Mouse (Mus musculus) hindbrain, embryonic 14.5 days (tissue): ENCODE data around the gene Hspb11. TPM values are rescaled to one million over a fixed set of nuclear protein-coding genes. Genes with fewer than 3 reads are reported as not detected.

ENCODE experiments used
- ATAC-seq: fragments of 200-750 bp; cut with Nextera tagmentation; 2 replicates; pipeline ENCODE4 v1.8.0; 2017; ENCODE audit warnings: moderate number of reproducible peaks, mild to moderate bottlenecking, moderate TSS enrichment, moderate library complexity; ENCODE audit not compliant: low FRiP score
- DNase-seq: peaks from one replicate; pipeline ENCODE4 v3.0.0-alpha.2; 2015; ENCODE audit warnings: low spot score
- H3K27ac ChIP-seq: fragments of 300-500 bp; sonication (generic); 2 replicates; pipeline ENCODE4 v1.5.1; 2014; ENCODE audit warnings: mild to moderate bottlenecking, moderate library complexity
- H3K27me3 ChIP-seq: fragments of 300-500 bp; sonication (generic); 2 replicates; pipeline ENCODE4 v1.6.1; 2014; ENCODE audit warnings: mild to moderate bottlenecking, low read length, mixed read lengths; ENCODE audit not compliant: control insufficient read depth, insufficient read depth
- H3K36me3 ChIP-seq: fragments of 300-500 bp; sonication (generic); replicated peaks from 2 replicates; pipeline ENCODE4 v1.6.1; 2014; ENCODE audit not compliant: control insufficient read depth, insufficient read depth
- H3K4me1 ChIP-seq: fragments of 300-500 bp; sonication (generic); replicated peaks from 2 replicates; pipeline ENCODE4 v1.6.1; 2014; ENCODE audit warnings: antibody characterized with exemption, low read length, mixed read lengths; ENCODE audit not compliant: control insufficient read depth, insufficient read depth
- H3K4me2 ChIP-seq: fragments of 300-500 bp; sonication (generic); replicated peaks from 2 replicates; pipeline ENCODE4 v1.6.1; 2014; ENCODE audit warnings: mild to moderate bottlenecking, moderate library complexity
- H3K4me3 ChIP-seq: fragments of 300-500 bp; sonication (generic); replicated peaks from 2 replicates; pipeline ENCODE4 v1.5.1; 2014; ENCODE audit warnings: mild to moderate bottlenecking, low read length
- H3K9ac ChIP-seq: fragments of 300-500 bp; sonication (generic); 2 replicates; pipeline ENCODE4 v1.6.1; 2014
- H3K9me3 ChIP-seq: fragments of 300-500 bp; sonication (generic); 2 replicates; pipeline ENCODE4 v1.6.1; 2016; ENCODE audit warnings: low read length; ENCODE audit not compliant: control insufficient read depth
- WGBS: fragments of 180-500 bp; shearing (Covaris S2); extraction: QIAGEN DNeasy Blood & Tissue Kit; methylation state at CpG from one replicate; pipeline ENCODE4 v1.1.7; 2014; 5-methylcytosine and 5-hydroxymethylcytosine counted together
- polyA plus RNA-seq: library from polyadenylated mRNA; unstranded; fragments of >200 nt; fragmentation: Nextera tagmentation; extraction: Ambion mirVana; gene quantifications from 2 replicates; pipeline ENCODE4 v1.2.1, GENCODE M21; 2014

The Hspb11 gene
- polyA plus RNA-seq, 1 experiment from 2014 or later = 46.1 TPM

DNA sequence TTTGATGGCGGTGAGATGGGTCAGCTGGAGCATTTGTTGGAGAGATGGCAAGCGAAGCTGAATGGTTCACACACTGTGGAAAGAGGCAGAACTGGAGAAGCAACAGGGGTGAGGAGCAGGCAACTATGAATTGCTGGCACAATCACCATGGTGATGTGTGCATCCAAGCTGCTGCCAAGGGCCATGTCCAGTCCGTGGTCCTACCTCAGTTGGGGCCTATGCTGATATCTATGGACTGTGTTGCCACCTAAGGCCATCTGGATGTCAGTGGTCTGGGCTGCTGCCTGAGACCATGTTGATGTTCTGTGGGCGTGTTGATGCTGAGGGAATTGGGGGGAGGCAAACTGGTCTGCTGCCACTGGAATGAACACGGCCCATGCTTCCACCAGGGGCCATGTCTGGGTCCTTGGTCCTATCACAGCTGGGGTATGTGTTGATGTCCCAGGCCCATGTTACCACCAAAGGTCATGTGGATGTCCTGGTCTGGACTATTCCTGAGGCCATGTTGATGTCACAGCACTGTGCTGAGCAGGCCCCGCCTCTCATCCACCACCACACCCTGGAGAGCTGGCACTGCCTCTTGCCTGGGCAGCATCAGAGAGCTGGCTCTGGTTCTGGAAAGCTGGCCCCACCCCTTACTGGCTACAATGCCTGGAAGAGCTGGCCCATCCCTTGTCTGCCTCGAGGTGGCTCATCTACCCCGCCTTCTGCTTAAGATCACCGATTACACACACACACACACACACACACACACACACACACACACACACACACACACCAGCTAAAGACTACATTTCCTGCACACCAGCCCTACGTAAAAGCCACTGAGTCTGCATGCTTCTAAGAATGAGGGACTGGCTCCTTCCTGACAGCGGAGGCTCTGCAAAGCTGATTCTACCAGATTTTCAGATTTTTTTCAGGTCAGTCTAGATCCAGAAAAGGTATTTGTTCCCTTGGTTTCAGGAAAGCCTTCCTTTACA is 29.9 kb upstream of the Hspb11 start:
- Histone ChIP-seq H3K9me3 (no peaks in the 10 kb centered on the region), H3K4me2 (no peak overlapping the region), H3K27me3 (no peaks in the 10 kb centered on the region), H3K36me3 (no peaks in the 10 kb centered on the region), H3K4me1 (no peaks in the 10 kb centered on the region), H3K9ac (no peak overlapping the region), H3K4me3 (no peak overlapping the region), H3K27ac (no peak overlapping the region)
- 82% methylated on average over 11 of the region's 11 CpGs for WGBS
- ATAC-seq (no peak; the same call in 1 of the 2 replicates), DNase-seq (no peak)

GRCm38 (mm10) chr4:107226313-107226712 is 27.1 kb upstream of the Hspb11 start:
- 94% methylated on average over 2 of the region's 2 CpGs for WGBS
- H3K4me3 ChIP-seq = no peak overlapping the region
- ATAC-seq = no peak
- no peaks in the 10 kb centered on the region for H3K27me3 ChIP-seq
- DNase-seq = no peak
- H3K36me3 ChIP-seq = peaks cover under 1% of the 10 kb centered on the region; the same call in 1 of the 2 replicates
- H3K9me3 ChIP-seq = no peaks in the 10 kb centered on the region
- no peaks in the 10 kb centered on the region for H3K4me1 ChIP-seq
- no peak overlapping the region for H3K27ac ChIP-seq
- H3K9ac ChIP-seq = no peak overlapping the region
- no peak overlapping the region for H3K4me2 ChIP-seq

DNA sequence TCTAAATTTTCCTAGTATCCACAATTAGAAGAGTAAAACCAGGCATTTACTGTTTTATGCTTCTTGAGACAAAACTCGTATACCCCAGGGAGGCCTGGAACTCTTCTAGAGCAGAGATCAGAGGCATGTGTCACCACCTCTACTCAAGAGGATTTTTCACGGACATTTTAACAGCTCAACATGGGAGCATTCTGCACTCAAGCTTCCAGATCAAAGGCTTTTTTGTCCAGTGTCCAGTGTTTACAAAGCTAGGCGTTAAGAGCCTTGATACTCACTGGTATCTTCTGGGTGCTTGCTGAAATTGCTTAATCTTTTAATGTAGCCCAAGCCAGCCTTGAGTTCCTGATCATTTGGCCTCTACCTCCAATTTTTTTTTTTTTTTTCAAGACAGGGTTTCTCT is 21.2 kb upstream of the Hspb11 start:
- WGBS = 71% methylated on average over 3 of the region's 3 CpGs
- ATAC-seq (no peak), DNase-seq (no peak)
- no peaks in the 10 kb centered on the region for H3K27me3 ChIP-seq
- peaks cover 58% of the 10 kb centered on the region for H3K36me3 ChIP-seq
- no peak overlapping the region for H3K4me3 ChIP-seq
- H3K9me3 ChIP-seq = no peaks in the 10 kb centered on the region
- H3K4me1 ChIP-seq = no peaks in the 10 kb centered on the region
- no peak overlapping the region for H3K27ac ChIP-seq
- no peak overlapping the region for H3K4me2 ChIP-seq
- H3K9ac ChIP-seq = no peak overlapping the region

DNA sequence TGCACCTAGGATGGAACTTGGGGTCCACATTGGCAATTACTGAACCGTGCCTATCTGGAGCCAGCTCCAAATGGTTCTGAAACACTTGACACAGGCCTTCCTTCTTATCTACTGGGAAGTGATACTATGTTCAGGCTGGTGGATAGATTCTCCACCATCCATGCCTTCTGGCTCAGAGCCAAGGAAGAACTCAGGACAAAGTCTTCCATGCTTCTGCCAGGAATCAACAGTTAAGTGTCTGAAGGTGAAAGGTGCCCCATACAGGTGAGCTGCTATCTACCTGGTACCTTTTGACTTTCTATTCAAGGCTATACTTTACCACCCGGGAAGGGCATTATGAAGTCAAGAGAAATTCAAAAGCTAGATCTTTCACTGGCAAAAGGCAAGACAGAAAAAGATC is 15.1 kb upstream of the Hspb11 start:
- no peak for DNase-seq
- Histone ChIP-seq H3K9me3 (no peaks in the 10 kb centered on the region), H3K27ac (no peak overlapping the region), H3K36me3 (peaks cover 90% of the 10 kb centered on the region), H3K4me1 (no peaks in the 10 kb centered on the region), H3K27me3 (no peaks in the 10 kb centered on the region), H3K9ac (no peak overlapping the region), H3K4me2 (no peak overlapping the region), H3K4me3 (no peak overlapping the region)
- no peak for ATAC-seq
- WGBS = 94% methylated on average over 2 of the region's 2 CpGs

DNA sequence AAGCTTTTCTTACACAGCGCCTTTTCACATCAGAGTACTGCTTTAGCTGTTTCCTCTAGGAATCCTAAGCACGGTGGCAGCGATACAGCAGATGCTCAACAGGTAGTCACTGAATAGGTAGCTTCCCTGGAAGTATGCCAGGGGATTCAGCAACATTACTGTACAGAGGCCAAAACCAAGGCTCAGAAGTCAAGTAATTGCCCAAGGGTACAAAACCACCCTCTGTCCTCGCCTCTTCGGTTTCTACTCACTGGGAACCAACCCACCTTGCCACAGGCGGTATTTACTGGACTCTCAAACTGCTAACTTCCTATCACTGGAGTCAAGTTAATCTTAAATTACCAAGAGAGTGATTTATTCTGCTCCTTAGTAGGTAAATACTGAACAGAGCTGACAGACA is 13.2 kb upstream of the Hspb11 start:
- H3K9me3 ChIP-seq = no peaks in the 10 kb centered on the region
- H3K4me3 ChIP-seq = no peak overlapping the region
- H3K27ac ChIP-seq = no peak overlapping the region
- H3K4me1 ChIP-seq = no peaks in the 10 kb centered on the region
- WGBS = 97% methylated on average over 6 of the region's 6 CpGs
- DNase-seq (no peak), ATAC-seq (no peak)
- no peak overlapping the region for H3K4me2 ChIP-seq
- no peak overlapping the region for H3K9ac ChIP-seq
- no peaks in the 10 kb centered on the region for H3K27me3 ChIP-seq
- H3K36me3 ChIP-seq = peaks cover 80% of the 10 kb centered on the region

- DNase-seq (no peak), ATAC-seq (no peak)
- Histone ChIP-seq H3K4me2 (no peak overlapping the region), H3K9ac (no peak overlapping the region; the same call in 1 of the 2 replicates), H3K27ac (peak overlapping the region; percentile 61), H3K4me1 (no peaks in the 10 kb centered on the region), H3K36me3 (peaks cover 64% of the 10 kb centered on the region), H3K9me3 (no peaks in the 10 kb centered on the region), H3K27me3 (no peaks in the 10 kb centered on the region), H3K4me3 (no peak overlapping the region)
- WGBS = 66% methylated on average over 6 of the region's 6 CpGs
These were observed 9.7 kb upstream of the Hspb11 start for GRCm38 (mm10) chr4:107243365-107244333.

- WGBS = 75% methylated on average over 2 of the region's 2 CpGs
- no peaks in the 10 kb centered on the region for H3K27me3 ChIP-seq
- DNase-seq (no peak), ATAC-seq (no peak)
- H3K4me1 ChIP-seq = peaks cover 7% of the 10 kb centered on the region
- H3K4me3 ChIP-seq = no peak overlapping the region
- H3K4me2 ChIP-seq = no peak overlapping the region
- no peaks in the 10 kb centered on the region for H3K9me3 ChIP-seq
- H3K27ac ChIP-seq = no peak overlapping the region
- H3K9ac ChIP-seq = no peak overlapping the region
- H3K36me3 ChIP-seq = peaks cover 47% of the 10 kb centered on the region
These were observed 8.0 kb upstream of the Hspb11 start for GRCm38 (mm10) chr4:107245368-107245767.

DNA sequence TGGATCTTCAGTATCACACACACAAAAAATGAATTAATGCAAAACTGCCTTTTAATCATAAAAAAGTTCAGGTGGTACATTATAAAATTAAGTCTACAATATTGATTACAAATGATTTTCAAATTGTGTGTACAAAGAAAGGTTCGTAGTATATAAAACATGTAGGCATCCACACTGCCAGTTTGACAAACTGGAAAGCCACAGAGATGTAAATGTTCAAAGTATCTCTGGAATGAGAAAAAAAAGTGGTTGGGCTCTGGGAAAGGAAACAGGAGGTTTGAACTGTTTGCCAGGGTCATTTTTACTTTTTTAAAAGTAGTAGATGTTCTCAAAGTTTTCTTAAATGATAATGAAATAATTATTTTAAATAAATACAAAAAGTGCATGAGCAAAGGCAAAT is 7.4 kb upstream of the Hspb11 start:
- Histone ChIP-seq H3K27ac (no peak overlapping the region), H3K9me3 (no peaks in the 10 kb centered on the region), H3K4me3 (no peak overlapping the region), H3K36me3 (peaks cover 40% of the 10 kb centered on the region), H3K27me3 (no peaks in the 10 kb centered on the region), H3K4me1 (peaks cover 7% of the 10 kb centered on the region), H3K9ac (no peak overlapping the region), H3K4me2 (no peak overlapping the region)
- DNase-seq (no peak), ATAC-seq (no peak)
- 87% methylated on average over 1 of the region's 1 CpGs for WGBS

- H3K27me3 ChIP-seq = no peaks in the 10 kb centered on the region
- WGBS = 84% methylated on average over 9 of the region's 9 CpGs
- H3K9ac ChIP-seq = no peak overlapping the region
- peaks cover 30% of the 10 kb centered on the region for H3K36me3 ChIP-seq
- no peak overlapping the region for H3K4me3 ChIP-seq
- H3K9me3 ChIP-seq = no peaks in the 10 kb centered on the region
- no peak overlapping the region for H3K4me2 ChIP-seq
- ATAC-seq (no peak), DNase-seq (no peak)
- H3K4me1 ChIP-seq = peaks cover 12% of the 10 kb centered on the region
- H3K27ac ChIP-seq = no peak overlapping the region
These were observed 6.3 kb upstream of the Hspb11 start for GRCm38 (mm10) chr4:107247110-107247509.
